Mouse (Mus musculus): ENCODE results near the gene Fbxo34.

The Fbxo34 gene

GRCm38 (mm10) chr14:47472743-47473546 is 22.7 kb downstream of the Fbxo34 start:
- no peak for DNase-seq (ENCODE audit: extremely low read depth, low read depth, low spot score)

- no peak for DNase-seq (ENCODE audit: extremely low read depth, low read depth, low spot score)
These were observed 23.7 kb downstream of the Fbxo34 start for GRCm38 (mm10) chr14:47473891-47474290.

GRCm38 (mm10) chr14:47474571-47475254 is 24.5 kb downstream of the Fbxo34 start:
- no peak for DNase-seq (ENCODE audit: extremely low read depth, low read depth, low spot score)

- DNase-seq (ENCODE audit: extremely low read depth, low read depth, low spot score): no peak
These were observed 26.0 kb downstream of the Fbxo34 start for GRCm38 (mm10) chr14:47476266-47476665.

GRCm38 (mm10) chr14:47477711-47478110 is 27.5 kb downstream of the Fbxo34 start:
- DNase-seq (ENCODE audit: extremely low read depth, low read depth, low spot score): no peak

GRCm38 (mm10) chr14:47482200-47482599 is 32.0 kb downstream of the Fbxo34 start:
- no peak for DNase-seq (ENCODE audit: extremely low read depth, low read depth, low spot score)

- no peak for DNase-seq (ENCODE audit: extremely low read depth, low read depth, low spot score)
These were observed 32.9 kb downstream of the Fbxo34 start for GRCm38 (mm10) chr14:47483099-47483498.

- DNase-seq (ENCODE audit: extremely low read depth, low read depth, low spot score): no peak
These were observed 38.5 kb downstream of the Fbxo34 start for GRCm38 (mm10) chr14:47488732-47489131.

- no peak for DNase-seq (ENCODE audit: extremely low read depth, low read depth, low spot score)
These were observed 39.3 kb downstream of the Fbxo34 start for GRCm38 (mm10) chr14:47489310-47490097.

- no peak for DNase-seq (ENCODE audit: extremely low read depth, low read depth, low spot score)
These were observed 40.5 kb downstream of the Fbxo34 start for GRCm38 (mm10) chr14:47490732-47491131.

GRCm38 (mm10) chr14:47493592-47494361 is 43.6 kb downstream of the Fbxo34 start:
- DNase-seq (ENCODE audit: extremely low read depth, low read depth, low spot score): no peak

- DNase-seq (ENCODE audit: extremely low read depth, low read depth, low spot score): no peak
These were observed 45.7 kb downstream of the Fbxo34 start for GRCm38 (mm10) chr14:47495951-47496350.

- no peak for DNase-seq (ENCODE audit: extremely low read depth, low read depth, low spot score)
These were observed 46.9 kb downstream of the Fbxo34 start for GRCm38 (mm10) chr14:47497166-47497565.

- no peak for DNase-seq (ENCODE audit: extremely low read depth, low read depth, low spot score)
These were observed 48.4 kb downstream of the Fbxo34 start for GRCm38 (mm10) chr14:47498632-47499031.

- DNase-seq (ENCODE audit: extremely low read depth, low read depth, low spot score): no peak
These were observed 53.8 kb downstream of the Fbxo34 start for GRCm38 (mm10) chr14:47504036-47504435.

GRCm38 (mm10) chr14:47506676-47507075 is 56.5 kb downstream of the Fbxo34 start:
- no peak for DNase-seq (ENCODE audit: extremely low read depth, low read depth, low spot score)

- no peak for DNase-seq (ENCODE audit: extremely low read depth, low read depth, low spot score)
These were observed 57.8 kb downstream of the Fbxo34 start for GRCm38 (mm10) chr14:47508035-47508434.

GRCm38 (mm10) chr14:47510244-47510643 is 60.0 kb downstream of the Fbxo34 start:
- no peak for DNase-seq (ENCODE audit: extremely low read depth, low read depth, low spot score)

GRCm38 (mm10) chr14:47513606-47514005 is 63.4 kb downstream of the Fbxo34 start:
- DNase-seq (ENCODE audit: extremely low read depth, low read depth, low spot score): no peak

GRCm38 (mm10) chr14:47514816-47515453 is 64.7 kb downstream of the Fbxo34 start:
- no peak for DNase-seq (ENCODE audit: extremely low read depth, low read depth, low spot score)
